Mouse (Mus musculus) kidney, adult 2 months (tissue): ENCODE measurements around the gene Gdf5.

Source experiments
- CTCF ChIP-seq: fragments of 200-500 bp; conservative IDR thresholded peaks from 2 replicates; pipeline ENCODE4 v1.5.1; 2011; ENCODE audit warnings: low read depth, mild to moderate bottlenecking, control low read depth, low read length, moderate library complexity, mixed read lengths; ENCODE audit not compliant: insufficient read depth, insufficient read length
- POLR2A ChIP-seq: fragments of 200-500 bp; IDR thresholded peaks from one replicate; pipeline ENCODE4 v1.6.1; 2011; ENCODE audit warnings: low read depth, low read length, control low read depth

- TF ChIP-seq CTCF (no peak), POLR2A (no peak)
Measured at GRCm38 (mm10) chr2:155946499-155946898, 1.3 kb upstream of the Gdf5 start.
